Mouse (Mus musculus): ENCODE data around the gene Arl5c. TPM values are rescaled to one million over a fixed set of nuclear protein-coding genes. Genes with fewer than 3 reads are reported as not detected.

The Arl5c gene
- polyA plus RNA-seq, 1 experiment from 2014 or later, result 4.6 TPM

- Histone ChIP-seq H3K9ac (replicated peaks; ENCODE audit: low read length) (no peak overlapping the region), H3K9me3 (replicated peaks; ENCODE audit: control insufficient read depth, low read length) (no peaks in the 10 kb centered on the region), H3K4me3 (ENCODE audit: low read depth, low read length) (no peak overlapping the region), H3K27me3 (ENCODE audit: control insufficient read depth, insufficient read depth, low read length) (peaks cover 8% of the 10 kb centered on the region; the same call in 1 of the 2 replicates), H3K27ac (replicated peaks; ENCODE audit: low read depth, low read length) (no peak overlapping the region), H3K4me2 (ENCODE audit: low read depth, low read length) (no peak overlapping the region), H3K4me1 (ENCODE audit: control insufficient read depth, insufficient read depth, low read length) (peaks cover 4% of the 10 kb centered on the region; the same call in 1 of the 2 replicates), H3K36me3 (replicated peaks; ENCODE audit: control insufficient read depth, insufficient read depth, low read depth, low read length) (peaks cover 3% of the 10 kb centered on the region; the same call in 1 of the 2 replicates)
- DNase-seq (ENCODE audit: low spot score) (no peak), ATAC-seq (replicated peaks; ENCODE audit: insufficient number of reproducible peaks, low FRiP score, low TSS enrichment, low read depth) (no peak)
- WGBS, result 85% methylated on average over 8 of the region's 8 CpGs
Observed at GRCm38 (mm10) chr11:98004161-98004560, 8.2 kb upstream of the Arl5c start.

- no peak overlapping the region for H3K4me3 ChIP-seq (ENCODE audit: low read depth, low read length)
Observed at GRCm38 (mm10) chr11:98003171-98003671, 7.2 kb upstream of the Arl5c start.

GRCm38 (mm10) chr11:98002627-98003026 lies 6.6 kb upstream of the Arl5c start:
- WGBS, result 11% methylated on average over 12 of the region's 12 CpGs
- 0 out of 2 replicates have a peak overlapping the region, but pooled peaks have one; percentile 3 for H3K9ac ChIP-seq (replicated peaks; ENCODE audit: low read length)
- no peak overlapping the region; the same call in 1 of the 2 replicates for H3K4me2 ChIP-seq (ENCODE audit: low read depth, low read length)
- H3K9me3 ChIP-seq (replicated peaks; ENCODE audit: control insufficient read depth, low read length), result no peaks in the 10 kb centered on the region
- peaks cover 3% of the 10 kb centered on the region; the same call in 1 of the 2 replicates for H3K36me3 ChIP-seq (replicated peaks; ENCODE audit: control insufficient read depth, insufficient read depth, low read depth, low read length)
- DNase-seq (ENCODE audit: low spot score) (peak; percentile 86), ATAC-seq (replicated peaks; ENCODE audit: insufficient number of reproducible peaks, low FRiP score, low TSS enrichment, low read depth) (no peak)
- no peak overlapping the region for H3K4me3 ChIP-seq (ENCODE audit: low read depth, low read length)
- peaks cover 4% of the 10 kb centered on the region; the same call in 1 of the 2 replicates for H3K4me1 ChIP-seq (ENCODE audit: control insufficient read depth, insufficient read depth, low read length)
- no peak overlapping the region for H3K27ac ChIP-seq (replicated peaks; ENCODE audit: low read depth, low read length)
- peaks cover 8% of the 10 kb centered on the region; the same call in 1 of the 2 replicates for H3K27me3 ChIP-seq (ENCODE audit: control insufficient read depth, insufficient read depth, low read length)

More at GRCm38 (mm10) chr11:98003171-98003671, 7.2 kb upstream of the Arl5c start:
- H3K9ac ChIP-seq (replicated peaks; ENCODE audit: low read length), result no peak overlapping the region
- ATAC-seq (replicated peaks; ENCODE audit: insufficient number of reproducible peaks, low FRiP score, low TSS enrichment, low read depth), result no peak
- peaks cover 8% of the 10 kb centered on the region; the same call in 1 of the 2 replicates for H3K27me3 ChIP-seq (ENCODE audit: control insufficient read depth, insufficient read depth, low read length)
- no peaks in the 10 kb centered on the region for H3K9me3 ChIP-seq (replicated peaks; ENCODE audit: control insufficient read depth, low read length)
- no peak overlapping the region for H3K4me2 ChIP-seq (ENCODE audit: low read depth, low read length)
- DNase-seq (ENCODE audit: low spot score), result no peak
- no peak overlapping the region for H3K27ac ChIP-seq (replicated peaks; ENCODE audit: low read depth, low read length)
- peaks cover 4% of the 10 kb centered on the region; the same call in 1 of the 2 replicates for H3K4me1 ChIP-seq (ENCODE audit: control insufficient read depth, insufficient read depth, low read length)
- H3K36me3 ChIP-seq (replicated peaks; ENCODE audit: control insufficient read depth, insufficient read depth, low read depth, low read length), result peaks cover 3% of the 10 kb centered on the region; the same call in 1 of the 2 replicates
- 38% methylated on average over 17 of the region's 17 CpGs for WGBS

GRCm38 (mm10) chr11:98001986-98002385 lies 6.0 kb upstream of the Arl5c start:
- no peak overlapping the region for H3K9ac ChIP-seq (replicated peaks; ENCODE audit: low read length)

GRCm38 (mm10) chr11:98001351-98001824 lies 5.4 kb upstream of the Arl5c start:
- Histone ChIP-seq H3K9me3 (replicated peaks; ENCODE audit: control insufficient read depth, low read length) (no peaks in the 10 kb centered on the region), H3K36me3 (replicated peaks; ENCODE audit: control insufficient read depth, insufficient read depth, low read depth, low read length) (peaks cover 3% of the 10 kb centered on the region; the same call in 1 of the 2 replicates), H3K4me1 (ENCODE audit: control insufficient read depth, insufficient read depth, low read length) (peaks cover 4% of the 10 kb centered on the region; the same call in 1 of the 2 replicates), H3K4me3 (ENCODE audit: low read depth, low read length) (no peak overlapping the region), H3K27ac (replicated peaks; ENCODE audit: low read depth, low read length) (no peak overlapping the region), H3K4me2 (ENCODE audit: low read depth, low read length) (no peak overlapping the region), H3K27me3 (ENCODE audit: control insufficient read depth, insufficient read depth, low read length) (peaks cover 8% of the 10 kb centered on the region; the same call in 1 of the 2 replicates), H3K9ac (replicated peaks; ENCODE audit: low read length) (no peak overlapping the region)
- WGBS, result 37% methylated on average over 11 of the region's 11 CpGs
- DNase-seq (ENCODE audit: low spot score), result no peak
- ATAC-seq (replicated peaks; ENCODE audit: insufficient number of reproducible peaks, low FRiP score, low TSS enrichment, low read depth), result no peak

More at GRCm38 (mm10) chr11:98001986-98002385, 6.0 kb upstream of the Arl5c start:
- peaks cover 8% of the 10 kb centered on the region; the same call in 1 of the 2 replicates for H3K27me3 ChIP-seq (ENCODE audit: control insufficient read depth, insufficient read depth, low read length)
- no peak for DNase-seq (ENCODE audit: low spot score)
- no peak overlapping the region for H3K27ac ChIP-seq (replicated peaks; ENCODE audit: low read depth, low read length)
- WGBS, result 56% methylated on average over 6 of the region's 6 CpGs
- peaks cover 4% of the 10 kb centered on the region; the same call in 1 of the 2 replicates for H3K4me1 ChIP-seq (ENCODE audit: control insufficient read depth, insufficient read depth, low read length)
- H3K9me3 ChIP-seq (replicated peaks; ENCODE audit: control insufficient read depth, low read length), result no peaks in the 10 kb centered on the region
- peaks cover 3% of the 10 kb centered on the region; the same call in 1 of the 2 replicates for H3K36me3 ChIP-seq (replicated peaks; ENCODE audit: control insufficient read depth, insufficient read depth, low read depth, low read length)
- no peak overlapping the region for H3K4me3 ChIP-seq (ENCODE audit: low read depth, low read length)
- H3K4me2 ChIP-seq (ENCODE audit: low read depth, low read length), result no peak overlapping the region
- no peak; the same call in 1 of the 2 replicates for ATAC-seq (replicated peaks; ENCODE audit: insufficient number of reproducible peaks, low FRiP score, low TSS enrichment, low read depth)

GRCm38 (mm10) chr11:98000378-98001140 lies 4.6 kb upstream of the Arl5c start:
- peaks cover 3% of the 10 kb centered on the region; the same call in 1 of the 2 replicates for H3K36me3 ChIP-seq (replicated peaks; ENCODE audit: control insufficient read depth, insufficient read depth, low read depth, low read length)
- no peaks in the 10 kb centered on the region for H3K9me3 ChIP-seq (replicated peaks; ENCODE audit: control insufficient read depth, low read length)
- no peak for ATAC-seq (replicated peaks; ENCODE audit: insufficient number of reproducible peaks, low FRiP score, low TSS enrichment, low read depth)
- H3K27ac ChIP-seq (replicated peaks; ENCODE audit: low read depth, low read length), result no peak overlapping the region
- 47% methylated on average over 7 of the region's 7 CpGs for WGBS
- no peak overlapping the region for H3K4me2 ChIP-seq (ENCODE audit: low read depth, low read length)
- no peak overlapping the region for H3K4me3 ChIP-seq (ENCODE audit: low read depth, low read length)
- DNase-seq (ENCODE audit: low spot score), result no peak
- H3K27me3 ChIP-seq (ENCODE audit: control insufficient read depth, insufficient read depth, low read length), result peaks cover 8% of the 10 kb centered on the region; the same call in 1 of the 2 replicates
- H3K4me1 ChIP-seq (ENCODE audit: control insufficient read depth, insufficient read depth, low read length), result peaks cover 4% of the 10 kb centered on the region; the same call in 1 of the 2 replicates
- H3K9ac ChIP-seq (replicated peaks; ENCODE audit: low read length), result no peak overlapping the region

GRCm38 (mm10) chr11:97999748-98000147 lies 3.8 kb upstream of the Arl5c start:
- Histone ChIP-seq H3K27ac (replicated peaks; ENCODE audit: low read depth, low read length) (no peak overlapping the region), H3K4me1 (ENCODE audit: control insufficient read depth, insufficient read depth, low read length) (peaks cover 7% of the 10 kb centered on the region; the same call in 1 of the 2 replicates), H3K4me2 (ENCODE audit: low read depth, low read length) (no peak overlapping the region), H3K36me3 (replicated peaks; ENCODE audit: control insufficient read depth, insufficient read depth, low read depth, low read length) (peaks cover 1% of the 10 kb centered on the region; the same call in 1 of the 2 replicates), H3K4me3 (ENCODE audit: low read depth, low read length) (no peak overlapping the region), H3K27me3 (ENCODE audit: control insufficient read depth, insufficient read depth, low read length) (peaks cover 8% of the 10 kb centered on the region; the same call in 1 of the 2 replicates), H3K9ac (replicated peaks; ENCODE audit: low read length) (no peak overlapping the region), H3K9me3 (replicated peaks; ENCODE audit: control insufficient read depth, low read length) (no peaks in the 10 kb centered on the region)
- no peak for ATAC-seq (replicated peaks; ENCODE audit: insufficient number of reproducible peaks, low FRiP score, low TSS enrichment, low read depth)
- no peak for DNase-seq (ENCODE audit: low spot score)
- WGBS, result 66% methylated on average over 5 of the region's 5 CpGs
